Mouse (Mus musculus): Measurements from ENCODE around the gene Klhdc4. TPM values are rescaled to one million over a fixed set of nuclear protein-coding genes. Genes with fewer than 3 reads are reported as not detected.

Gene Klhdc4
- polyA plus RNA-seq, 1 experiment from 2014 or later: 13.7 TPM

GRCm38 (mm10) chr8:121821770-121822169, 7.6 kb downstream of the Klhdc4 start:
- Histone ChIP-seq H3K9ac (ENCODE audit: low read length) (no peak overlapping the region), H3K27me3 (ENCODE audit: control insufficient read depth, insufficient read depth, low read length) (no peaks in the 10 kb centered on the region), H3K27ac (replicated peaks) (no peak overlapping the region), H3K4me2 (replicated peaks; ENCODE audit: low read depth) (no peak overlapping the region), H3K9me3 (ENCODE audit: control insufficient read depth, low read length) (no peaks in the 10 kb centered on the region), H3K4me3 (ENCODE audit: low read depth, low read length) (no peak overlapping the region), H3K4me1 (replicated peaks; ENCODE audit: control insufficient read depth, insufficient read depth) (no peaks in the 10 kb centered on the region), H3K36me3 (ENCODE audit: control insufficient read depth, insufficient read depth, low read length) (peaks cover 4% of the 10 kb centered on the region; the same call in 1 of the 2 replicates)
- ATAC-seq (ENCODE audit: low FRiP score, low TSS enrichment) (no peak), DNase-seq (ENCODE audit: low spot score) (no peak)
- whole genome bisulfite sequencing: 89% methylated on average over 9 of the region's 9 CpGs
- TF ChIP-seq CTCF (IDR thresholded peaks at IDR 0.05; ENCODE audit: low read depth) (no peak), EP300 (optimal IDR thresholded peaks at IDR 0.05) (no peak)

GRCm38 (mm10) chr8:121821320-121821719, 8.0 kb downstream of the Klhdc4 start:
- H3K4me2 ChIP-seq (replicated peaks; ENCODE audit: low read depth): no peak overlapping the region
- 91% methylated on average over 11 of the region's 11 CpGs for WGBS
- H3K4me3 ChIP-seq (ENCODE audit: low read depth, low read length): no peak overlapping the region
- no peaks in the 10 kb centered on the region for H3K9me3 ChIP-seq (ENCODE audit: control insufficient read depth, low read length)
- no peak overlapping the region for H3K27ac ChIP-seq (replicated peaks)
- DNase-seq (ENCODE audit: low spot score) (no peak), ATAC-seq (ENCODE audit: low FRiP score, low TSS enrichment) (no peak)
- H3K9ac ChIP-seq (ENCODE audit: low read length): no peak overlapping the region
- TF ChIP-seq CTCF (IDR thresholded peaks at IDR 0.05; ENCODE audit: low read depth) (no peak), EP300 (optimal IDR thresholded peaks at IDR 0.05) (no peak)
- no peaks in the 10 kb centered on the region for H3K27me3 ChIP-seq (ENCODE audit: control insufficient read depth, insufficient read depth, low read length)
- no peaks in the 10 kb centered on the region for H3K4me1 ChIP-seq (replicated peaks; ENCODE audit: control insufficient read depth, insufficient read depth)
- H3K36me3 ChIP-seq (ENCODE audit: control insufficient read depth, insufficient read depth, low read length): peaks cover 4% of the 10 kb centered on the region; the same call in 1 of the 2 replicates

GRCm38 (mm10) chr8:121820840-121821239, 8.5 kb downstream of the Klhdc4 start:
- 90% methylated on average over 6 of the region's 6 CpGs for WGBS
- ATAC-seq (ENCODE audit: low FRiP score, low TSS enrichment): no peak
- TF ChIP-seq CTCF (IDR thresholded peaks at IDR 0.05; ENCODE audit: low read depth) (no peak), EP300 (optimal IDR thresholded peaks at IDR 0.05) (no peak)

GRCm38 (mm10) chr8:121818226-121818625, 11.1 kb downstream of the Klhdc4 start:
- H3K27me3 ChIP-seq (ENCODE audit: control insufficient read depth, insufficient read depth, low read length): no peaks in the 10 kb centered on the region
- H3K27ac ChIP-seq (replicated peaks): no peak overlapping the region
- H3K4me1 ChIP-seq (replicated peaks; ENCODE audit: control insufficient read depth, insufficient read depth): no peaks in the 10 kb centered on the region
- DNase-seq (ENCODE audit: low spot score) (no peak), ATAC-seq (ENCODE audit: low FRiP score, low TSS enrichment) (0 out of 2 replicates have a peak, but pooled peaks have one; percentile 25)
- WGBS: 77% methylated on average over 7 of the region's 7 CpGs
- no peak overlapping the region for H3K9ac ChIP-seq (ENCODE audit: low read length)
- H3K4me3 ChIP-seq (ENCODE audit: low read depth, low read length): no peak overlapping the region
- no peaks in the 10 kb centered on the region for H3K9me3 ChIP-seq (ENCODE audit: control insufficient read depth, low read length)
- H3K4me2 ChIP-seq (replicated peaks; ENCODE audit: low read depth): no peak overlapping the region
- TF ChIP-seq CTCF (IDR thresholded peaks at IDR 0.05; ENCODE audit: low read depth) (0 out of 2 replicates have a peak, but pooled peaks have one; percentile 12), EP300 (optimal IDR thresholded peaks at IDR 0.05) (no peak)
- peaks cover 4% of the 10 kb centered on the region; the same call in 1 of the 2 replicates for H3K36me3 ChIP-seq (ENCODE audit: control insufficient read depth, insufficient read depth, low read length)

More at GRCm38 (mm10) chr8:121820840-121821239, 8.5 kb downstream of the Klhdc4 start:
- peaks cover 4% of the 10 kb centered on the region; the same call in 1 of the 2 replicates for H3K36me3 ChIP-seq (ENCODE audit: control insufficient read depth, insufficient read depth, low read length)
- no peaks in the 10 kb centered on the region for H3K9me3 ChIP-seq (ENCODE audit: control insufficient read depth, low read length)
- no peak overlapping the region for H3K9ac ChIP-seq (ENCODE audit: low read length)
- H3K27me3 ChIP-seq (ENCODE audit: control insufficient read depth, insufficient read depth, low read length): no peaks in the 10 kb centered on the region
- no peaks in the 10 kb centered on the region for H3K4me1 ChIP-seq (replicated peaks; ENCODE audit: control insufficient read depth, insufficient read depth)
- no peak overlapping the region for H3K27ac ChIP-seq (replicated peaks)
- no peak overlapping the region for H3K4me2 ChIP-seq (replicated peaks; ENCODE audit: low read depth)
- DNase-seq (ENCODE audit: low spot score): no peak
- no peak overlapping the region for H3K4me3 ChIP-seq (ENCODE audit: low read depth, low read length)

GRCm38 (mm10) chr8:121811931-121812570, 17.3 kb downstream of the Klhdc4 start:
- Histone ChIP-seq H3K27me3 (ENCODE audit: control insufficient read depth, insufficient read depth, low read length) (no peaks in the 10 kb centered on the region), H3K4me3 (ENCODE audit: low read depth, low read length) (no peak overlapping the region), H3K36me3 (ENCODE audit: control insufficient read depth, insufficient read depth, low read length) (peaks cover 3% of the 10 kb centered on the region), H3K4me2 (replicated peaks; ENCODE audit: low read depth) (no peak overlapping the region), H3K9me3 (ENCODE audit: control insufficient read depth, low read length) (no peaks in the 10 kb centered on the region), H3K27ac (replicated peaks) (no peak overlapping the region), H3K9ac (ENCODE audit: low read length) (no peak overlapping the region), H3K4me1 (replicated peaks; ENCODE audit: control insufficient read depth, insufficient read depth) (no peaks in the 10 kb centered on the region)
- no peak for ATAC-seq (ENCODE audit: low FRiP score, low TSS enrichment)
- DNase-seq (ENCODE audit: low spot score): no peak
- no peak for TF ChIP-seq EP300 (optimal IDR thresholded peaks at IDR 0.05)
- no peak for TF ChIP-seq CTCF (IDR thresholded peaks at IDR 0.05; ENCODE audit: low read depth)
- WGBS: 91% methylated on average over 12 of the region's 12 CpGs

GRCm38 (mm10) chr8:121811502-121811901, 17.9 kb downstream of the Klhdc4 start:
- no peak overlapping the region for H3K4me2 ChIP-seq (replicated peaks; ENCODE audit: low read depth)
- H3K9me3 ChIP-seq (ENCODE audit: control insufficient read depth, low read length): no peaks in the 10 kb centered on the region
- ATAC-seq (ENCODE audit: low FRiP score, low TSS enrichment): no peak
- WGBS: 84% methylated on average over 3 of the region's 3 CpGs
- no peaks in the 10 kb centered on the region for H3K27me3 ChIP-seq (ENCODE audit: control insufficient read depth, insufficient read depth, low read length)
- no peaks in the 10 kb centered on the region for H3K4me1 ChIP-seq (replicated peaks; ENCODE audit: control insufficient read depth, insufficient read depth)
- no peak overlapping the region for H3K27ac ChIP-seq (replicated peaks)
- H3K9ac ChIP-seq (ENCODE audit: low read length): no peak overlapping the region
- H3K36me3 ChIP-seq (ENCODE audit: control insufficient read depth, insufficient read depth, low read length): peaks cover 3% of the 10 kb centered on the region
- H3K4me3 ChIP-seq (ENCODE audit: low read depth, low read length): no peak overlapping the region
- no peak for DNase-seq (ENCODE audit: low spot score)
- TF ChIP-seq CTCF (IDR thresholded peaks at IDR 0.05; ENCODE audit: low read depth) (no peak), EP300 (optimal IDR thresholded peaks at IDR 0.05) (no peak)
